Mouse (Mus musculus) activated CD4-positive, CD25-positive, alpha-beta regulatory T cell, adult 4 months (primary cell): ENCODE results near the gene Fmo1. TPM values are rescaled to one million over a fixed set of nuclear protein-coding genes. Genes with fewer than 3 reads are reported as not detected.
"Not testable (repeated sequence)": the region's sequence is repeated elsewhere in the genome, so short reads cannot be mapped to it uniquely, and the experiment has no call there.

Source experiments
- ATAC-seq: one replicate; pipeline ENCODE4 v1.8.0; 2017
- polyA plus RNA-seq, 2 experiments: library from polyadenylated mRNA; unstranded; fragments of 100-300 nt; shearing (Covaris generic); gene quantifications; one replicate each; pipeline ENCODE4 v1.2.1; 2017

Gene Fmo1
- polyA plus RNA-seq, 2 experiments from 2014 or later: 0.34 to 3.6 TPM

DNA sequence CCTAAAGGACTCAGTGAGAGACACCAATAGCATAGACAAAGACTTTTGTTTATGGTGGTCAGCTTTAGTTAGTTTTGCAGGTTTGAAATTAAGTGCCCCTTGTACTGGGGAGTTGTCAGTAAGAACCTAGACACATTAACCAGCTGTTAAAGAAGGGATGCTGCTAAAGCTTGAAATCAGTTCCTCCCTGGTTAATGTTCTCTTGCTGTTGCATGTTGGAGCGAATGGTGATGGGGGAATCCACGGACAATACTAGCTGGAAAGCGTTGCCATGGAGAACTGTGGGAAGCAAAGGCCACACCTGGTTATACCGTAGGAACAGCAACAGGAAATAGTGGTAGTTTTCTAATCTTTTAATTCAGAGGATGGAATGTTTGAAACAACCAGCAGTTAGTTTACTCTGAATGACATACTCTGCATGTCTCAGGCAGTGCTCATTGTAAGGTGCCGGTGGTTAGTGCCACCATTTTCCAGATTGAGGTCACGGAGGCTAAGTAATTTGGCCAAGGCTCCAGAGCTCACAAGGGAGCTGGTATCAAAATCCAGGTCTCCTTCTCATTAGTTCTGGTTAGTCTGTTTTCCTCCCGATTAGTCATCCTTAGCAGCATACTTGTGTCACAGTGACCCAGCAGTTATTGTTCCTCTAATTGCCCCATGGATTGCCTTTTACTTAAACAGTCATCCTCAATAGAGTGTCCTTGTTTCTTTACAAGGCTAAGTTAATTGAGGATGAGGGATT lies 73.9 kb downstream of the Fmo1 start:
- no peak for ATAC-seq

DNA sequence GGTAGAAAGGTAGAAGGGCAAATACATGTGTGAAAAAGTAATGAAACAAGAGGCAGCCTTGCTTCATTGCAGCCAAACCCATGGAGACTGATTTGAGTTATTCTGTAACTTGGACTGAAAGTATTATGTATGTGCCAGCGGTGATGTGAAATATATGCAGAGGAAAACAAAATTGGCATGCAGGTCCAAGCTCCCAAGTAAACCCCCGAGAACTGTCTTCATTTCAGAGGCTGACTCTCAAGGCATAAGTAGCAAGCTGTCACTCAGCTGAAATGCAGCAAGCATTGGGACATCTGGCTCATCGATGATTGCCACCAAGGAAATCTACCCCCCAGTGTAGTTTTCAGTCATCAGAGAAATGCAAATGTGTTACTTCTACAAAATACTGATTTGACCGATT lies 81.2 kb downstream of the Fmo1 start:
- ATAC-seq: no peak

DNA sequence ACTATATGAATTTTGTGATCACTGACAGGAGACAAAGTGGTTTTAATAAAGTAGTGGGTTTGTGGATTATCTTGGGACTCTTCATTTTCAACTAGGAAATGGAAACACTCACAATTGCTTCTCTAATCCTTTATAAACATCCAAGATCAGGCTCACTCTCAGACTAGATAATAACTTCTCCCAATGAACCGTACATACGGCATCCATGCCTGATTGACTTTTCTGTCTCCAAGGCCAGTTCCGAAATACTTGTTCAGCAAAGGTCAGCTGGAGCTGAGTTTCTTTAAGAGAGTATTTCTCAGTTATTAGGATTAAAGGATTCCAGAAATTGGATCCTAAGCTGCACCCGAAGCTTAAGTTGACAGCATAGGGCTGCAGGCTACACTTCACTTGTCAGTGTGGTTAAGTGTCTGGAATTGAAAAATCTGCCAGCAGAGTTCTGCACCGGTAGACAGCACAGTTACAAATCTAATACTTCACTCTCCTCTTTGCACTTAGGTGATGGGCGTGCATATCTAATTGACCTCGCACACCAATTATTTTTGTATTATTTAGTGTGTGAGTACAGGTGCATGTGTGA lies 82.7 kb downstream of the Fmo1 start:
- no peak for ATAC-seq

DNA sequence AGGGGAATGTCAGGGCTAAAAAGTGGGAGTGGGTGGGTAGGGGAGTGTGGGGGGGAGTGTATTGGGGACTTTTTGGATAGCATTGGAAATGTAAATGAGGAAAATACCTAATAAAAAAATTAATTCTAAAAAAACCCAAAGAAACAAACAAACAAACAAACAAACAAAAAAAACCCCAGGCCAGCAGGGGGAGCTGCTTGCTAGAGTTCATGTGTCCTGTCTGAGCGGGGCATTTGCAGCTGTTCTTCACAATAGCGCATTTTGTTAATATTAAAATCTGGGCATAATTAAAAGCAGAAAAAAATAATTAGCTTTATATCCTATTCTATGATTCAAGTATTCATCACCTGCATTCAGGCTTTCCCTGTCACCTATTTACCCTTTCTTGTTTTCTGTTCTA lies 85.4 kb downstream of the Fmo1 start:
- ATAC-seq: not testable (repeated sequence)

Other genes with a start within 250 kb of the Fmo1 start
- not detected for gene Myoc, start 227.5 kb downstream of the Fmo1 start, polyA plus RNA-seq
- gene Myocos, start 208.4 kb downstream of the Fmo1 start, polyA plus RNA-seq: not detected
- gene Prrc2c, start 126.1 kb downstream of the Fmo1 start, polyA plus RNA-seq: 100 to 1,000 TPM; 211 to 280 TPM
- gene Fmo4, start 52.6 kb downstream of the Fmo1 start, polyA plus RNA-seq: not detected
- not detected for gene Fmo2, start 32.1 kb upstream of the Fmo1 start, polyA plus RNA-seq
- not detected for gene Fmo6, start 70.9 kb upstream of the Fmo1 start, polyA plus RNA-seq
- not detected for gene Fmo3, start 117.9 kb upstream of the Fmo1 start, polyA plus RNA-seq
- not detected for gene Mroh9, start 219.1 kb upstream of the Fmo1 start, polyA plus RNA-seq